Mouse (Mus musculus) lung, adult 2 months (tissue): ENCODE results near the gene Kctd14. TPM values are rescaled to one million over a fixed set of nuclear protein-coding genes. Genes with fewer than 3 reads are reported as not detected.

ENCODE experiments used
- DNase-seq: peaks from one replicate; pipeline ENCODE4 v3.0.0; 2022
- H3K4me1 ChIP-seq: fragments of 200-500 bp; 2 replicates; pipeline ENCODE4 v1.6.1; 2011; ENCODE audit warnings: low read length; ENCODE audit not compliant: control insufficient read depth, insufficient read depth
- H3K4me3 ChIP-seq: fragments of 200-500 bp; replicated peaks from 2 replicates; pipeline ENCODE3; 2011; ENCODE audit warnings: low read depth, mild to moderate bottlenecking, control low read depth, low read length; ENCODE audit errors: extremely low read depth
- CTCF ChIP-seq: fragments of 200-500 bp; IDR thresholded peaks from 2 replicates; pipeline ENCODE4 v1.5.1; 2011; ENCODE audit warnings: mild to moderate bottlenecking, low read length, control low read depth; ENCODE audit not compliant: insufficient read depth
- POLR2A ChIP-seq: fragments of 200-500 bp; IDR thresholded peaks from 2 replicates; pipeline ENCODE4 v1.6.1; 2011; ENCODE audit warnings: low read depth, mild to moderate bottlenecking, control low read depth, low read length, borderline replicate concordance; ENCODE audit errors: extremely low read depth
- WGBS: fragments of 180-500 bp; shearing (Covaris S2); methylation state at CpG from one replicate; pipeline ENCODE4 v1.1.7; 2018; 5-methylcytosine and 5-hydroxymethylcytosine counted together
- polyA plus RNA-seq: library from polyadenylated mRNA; depleted of rRNA; stranded (reverse); fragments of >200 nt; gene quantifications from 2 replicates; pipeline ENCODE4 v1.2.3, GENCODE M21; 2012; rRNA removed

Gene Kctd14
- polyA plus RNA-seq, 1 experiment, result 6.7 TPM

DNA sequence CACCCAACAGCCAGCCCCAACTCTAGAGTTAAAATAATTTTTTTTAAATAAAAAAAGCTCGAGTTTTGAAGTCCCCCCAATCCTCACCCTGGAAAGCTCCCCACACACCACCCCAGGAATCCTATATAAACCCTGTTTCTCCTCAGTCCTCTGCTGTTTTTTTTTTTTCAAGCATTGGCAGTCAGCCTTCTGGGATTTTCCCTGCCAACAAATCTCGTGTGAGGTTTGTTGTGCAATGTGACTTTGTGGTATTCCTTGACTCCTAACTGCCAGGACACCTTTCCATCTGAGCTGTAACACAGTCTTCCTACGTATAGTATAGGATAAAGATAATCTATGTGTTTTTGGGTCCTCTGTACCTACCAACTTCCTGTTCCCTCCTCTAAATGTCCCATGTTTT, 28.2 kb downstream of the Kctd14 start:
- DNase-seq, result no peak
- WGBS, result 24% methylated on average over 3 of the region's 3 CpGs

DNA sequence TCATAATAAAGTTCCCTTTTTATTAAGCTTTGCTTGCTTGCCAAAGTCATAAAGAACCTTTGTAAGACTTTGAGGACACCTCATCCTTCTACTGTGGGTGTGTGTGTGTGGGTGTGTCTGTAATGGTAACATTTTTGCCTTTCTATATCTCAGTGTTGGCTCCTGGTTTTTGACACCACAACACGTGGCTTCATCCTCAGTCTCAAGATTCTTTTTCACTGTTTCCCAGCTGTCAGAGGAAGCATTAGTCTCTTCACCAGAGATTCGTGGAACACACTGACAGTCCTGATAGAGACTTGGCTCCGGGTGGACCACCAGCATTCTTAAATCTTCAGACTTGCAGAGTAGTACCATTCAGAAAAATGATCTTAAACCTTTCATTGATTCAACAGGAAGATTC, 29.2 kb downstream of the Kctd14 start:
- Histone ChIP-seq H3K4me1 (peaks cover 5% of the 10 kb centered on the region), H3K4me3 (no peak overlapping the region)
- no peak for TF ChIP-seq POLR2A
- no peak for TF ChIP-seq CTCF
- peak; percentile 12 for DNase-seq
- 20% methylated on average over 3 of the region's 3 CpGs for WGBS

More for the DNA sequence above, 28.2 kb downstream of the Kctd14 start:
- Histone ChIP-seq H3K4me1 (peaks cover 5% of the 10 kb centered on the region), H3K4me3 (no peak overlapping the region)
- TF ChIP-seq POLR2A (no peak), CTCF (no peak)

DNA sequence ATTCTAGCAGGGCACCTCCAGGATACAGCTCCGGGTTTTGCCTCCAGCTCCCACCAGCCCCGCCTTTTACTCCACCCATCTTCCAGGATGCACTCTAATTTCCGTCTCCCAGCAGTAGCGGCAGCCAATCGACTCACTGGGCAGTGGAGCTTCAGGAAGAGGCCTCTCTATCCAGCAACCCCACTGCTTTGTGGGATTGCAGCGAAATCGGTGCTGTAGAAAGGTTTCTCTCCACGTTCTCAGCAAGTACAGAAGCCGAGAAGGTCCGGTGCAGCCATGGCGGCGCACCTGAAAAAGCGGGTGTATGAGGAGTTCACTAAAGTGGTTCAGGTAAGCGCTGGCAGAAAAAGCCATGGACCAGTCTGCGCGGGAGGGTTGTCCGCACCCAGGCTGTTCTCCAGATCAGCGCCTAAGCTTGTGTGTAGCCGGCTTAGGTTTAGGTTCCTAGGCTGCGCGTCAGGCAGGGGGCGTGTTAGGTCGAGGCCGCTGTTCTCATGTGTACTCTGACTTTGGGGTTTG, 29.8 kb downstream of the Kctd14 start, which contains the start of gene Ints4:
Ints4 (plus strand) TSS at position 136 of the 519 bp plus-strand sequence.
- H3K4me3 ChIP-seq, result peak within 1 kb of the TSS; percentile 92
- TF ChIP-seq CTCF (no peak), POLR2A (peak; percentile 35; the same call in 1 of the 2 replicates)
- H3K4me1 ChIP-seq, result peaks cover 5% of the 10 kb centered on the region
- DNase-seq, result peak; percentile 86
- WGBS, result under 1% methylated on average over 24 of the region's 24 CpGs

DNA sequence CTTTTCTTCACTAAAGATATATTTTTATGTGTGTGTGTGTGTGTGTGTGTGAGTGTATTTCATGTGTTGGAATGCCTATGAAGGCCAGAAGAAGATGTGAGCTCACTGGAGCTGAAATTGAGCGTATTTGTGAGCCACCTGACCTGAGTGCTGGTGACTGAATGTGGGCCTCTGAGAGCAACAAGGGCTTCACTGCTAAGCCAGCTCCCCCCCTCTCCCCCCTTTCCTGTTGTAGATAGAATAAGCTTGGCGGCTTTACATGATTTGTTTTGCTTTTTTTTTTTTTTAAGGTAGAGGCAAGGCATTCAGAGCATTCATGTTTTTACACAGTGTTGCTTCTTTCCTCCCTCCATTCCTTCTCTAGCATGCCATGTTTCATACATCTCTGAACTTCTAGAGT, 32.3 kb downstream of the Kctd14 start:
- Histone ChIP-seq H3K4me1 (peaks cover 5% of the 10 kb centered on the region), H3K4me3 (no peak overlapping the region)
- TF ChIP-seq POLR2A (no peak), CTCF (no peak)
- WGBS, result 49% methylated on average over 2 of the region's 2 CpGs
- DNase-seq, result no peak

DNA sequence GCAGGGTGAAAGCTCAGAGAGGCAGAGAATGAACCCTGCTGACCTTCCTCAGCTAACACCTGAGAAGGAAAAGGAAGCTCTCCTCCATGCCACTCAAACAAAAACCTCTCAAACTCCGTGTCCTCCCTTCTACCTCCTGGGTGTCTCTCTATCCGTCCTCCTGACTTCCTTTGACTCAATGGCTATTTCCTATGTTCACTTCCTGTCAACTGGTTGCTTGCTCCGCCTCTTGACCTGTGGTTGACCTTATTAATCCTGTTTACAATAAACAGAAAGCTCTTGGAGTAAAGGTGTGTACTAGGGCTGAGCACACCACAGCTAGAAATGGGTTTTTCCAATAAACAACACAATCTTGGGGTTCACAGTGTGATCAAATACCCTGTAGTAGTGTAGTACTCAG, 40.0 kb downstream of the Kctd14 start:
- DNase-seq, result no peak
- no peak overlapping the region for H3K4me3 ChIP-seq
- TF ChIP-seq CTCF, result no peak
- no peak for TF ChIP-seq POLR2A
- 0 out of 2 replicates have a peak, but pooled peaks cover 2% of the 10 kb centered on the region for H3K4me1 ChIP-seq
- WGBS, result 45% methylated on average over 3 of the region's 3 CpGs

DNA sequence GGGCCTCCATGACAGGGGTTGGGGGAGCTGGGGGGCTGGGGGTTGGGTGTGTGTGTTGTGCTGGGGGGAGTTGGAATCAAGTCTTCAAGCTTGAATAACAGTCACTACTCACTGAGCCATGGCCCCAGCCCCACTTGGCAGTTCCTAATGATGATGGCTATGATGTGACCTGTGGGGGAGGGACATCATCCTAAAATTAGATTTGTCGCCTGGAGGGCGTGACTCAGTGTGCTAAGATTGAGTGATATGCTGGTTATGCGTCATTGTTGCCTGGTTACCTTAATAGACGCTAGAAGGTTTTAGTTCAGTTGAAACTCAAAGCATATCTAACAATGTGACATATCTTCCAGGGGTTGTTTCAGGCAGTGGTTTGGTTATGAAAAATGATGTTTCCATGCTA, 41.3 kb downstream of the Kctd14 start:
- Histone ChIP-seq H3K4me1 (0 out of 2 replicates have a peak, but pooled peaks cover 2% of the 10 kb centered on the region), H3K4me3 (no peak overlapping the region)
- no peak for DNase-seq
- TF ChIP-seq CTCF (no peak), POLR2A (no peak)
- 79% methylated on average over 4 of the region's 4 CpGs for WGBS

DNA sequence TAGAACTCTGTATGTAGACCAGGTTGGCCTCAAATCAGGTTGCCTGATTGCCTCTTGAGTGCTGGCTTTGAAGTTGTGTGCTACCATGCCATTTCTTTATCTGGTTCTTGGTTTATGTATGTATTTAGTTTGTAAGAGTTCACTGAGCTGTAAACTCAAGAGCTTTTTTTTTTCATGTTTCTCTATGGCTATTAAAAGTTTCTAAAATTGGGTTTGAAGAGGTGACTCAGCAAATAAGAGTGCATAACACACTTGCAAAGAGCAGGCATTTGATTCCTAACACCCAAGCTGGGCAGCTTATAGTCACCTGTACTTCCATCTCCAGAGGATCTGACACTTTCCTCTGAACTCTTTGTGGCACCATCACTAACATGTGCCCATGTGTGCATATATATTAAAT, 43.9 kb downstream of the Kctd14 start:
- 0 out of 2 replicates have a peak, but pooled peaks cover 2% of the 10 kb centered on the region for H3K4me1 ChIP-seq
- no peak overlapping the region for H3K4me3 ChIP-seq
- DNase-seq, result no peak
- TF ChIP-seq CTCF, result no peak
- TF ChIP-seq POLR2A, result no peak

DNA sequence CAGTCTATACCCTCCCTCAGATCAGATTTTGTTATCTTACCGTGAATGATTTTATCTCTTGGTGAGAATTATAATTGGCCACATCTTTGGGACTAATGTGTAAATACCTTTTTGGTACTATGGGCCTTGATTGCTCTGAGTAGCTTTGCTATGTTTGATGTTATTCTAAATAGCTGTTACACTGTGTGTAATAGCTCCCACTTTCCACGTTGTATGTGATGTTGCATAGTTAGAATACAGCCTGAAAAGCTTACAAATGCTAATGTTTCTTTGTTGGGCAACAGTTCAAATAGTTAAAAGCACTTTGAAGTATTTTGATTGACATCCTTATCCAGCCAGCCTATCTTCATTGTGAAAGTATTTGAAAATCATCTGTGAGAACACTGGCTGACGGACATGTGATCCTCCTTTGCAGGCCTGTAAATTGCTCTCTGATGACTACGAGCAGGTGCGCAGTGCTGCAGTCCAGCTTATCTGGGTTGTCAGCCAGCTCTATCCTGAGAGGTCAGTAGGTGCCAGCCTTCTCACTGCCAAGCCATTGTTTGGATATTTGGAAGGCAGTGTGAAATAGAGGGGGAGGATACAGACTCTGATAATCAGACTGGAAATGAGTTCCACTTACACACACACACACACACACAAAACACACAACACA, 49.6 kb downstream of the Kctd14 start:
- WGBS, result 54% methylated on average over 5 of the region's 5 CpGs
- no peak for TF ChIP-seq CTCF
- TF ChIP-seq POLR2A, result no peak
- no peaks in the 10 kb centered on the region for H3K4me1 ChIP-seq
- no peak overlapping the region for H3K4me3 ChIP-seq
- no peak for DNase-seq

Other genes starting within 250 kb of the Kctd14 start
- gene Usp35, start 119.3 kb upstream of the Kctd14 start, polyA plus RNA-seq, result 5.3 and 9.2 TPM in 2 replicates
- gene Kctd21, start 119.0 kb upstream of the Kctd14 start, polyA plus RNA-seq, result 7.9 and 11.5 TPM in 2 replicates
- 7.4 and 9.3 TPM in 2 replicates for gene Alg8, start 79.7 kb upstream of the Kctd14 start, polyA plus RNA-seq
- 134 and 135 TPM in 2 replicates for gene Ndufc2, start 51.3 kb upstream of the Kctd14 start, polyA plus RNA-seq
- gene Thrsp, start 33.6 kb upstream of the Kctd14 start, polyA plus RNA-seq, result 72.8 and 95.2 TPM in 2 replicates
- gene Ints4, start 29.6 kb downstream of the Kctd14 start, polyA plus RNA-seq, result 52.7 and 69.7 TPM in 2 replicates
- gene Aamdc, start 128.2 kb downstream of the Kctd14 start, polyA plus RNA-seq, result 16.9 and 25.6 TPM in 2 replicates
- 1.7 and 3.2 TPM in 2 replicates for gene Rsf1, start 128.6 kb downstream of the Kctd14 start, polyA plus RNA-seq
- gene Clns1a, start 245.3 kb downstream of the Kctd14 start, polyA plus RNA-seq, result 20.4 and 21.6 TPM in 2 replicates